Mouse (Mus musculus) thymus, postnatal 4 days (tissue): Measurements from ENCODE around the gene Sox6.
A peak's percentile ranks its signal among the peaks of the same experiment; 100 is the strongest.

Source experiments
- DNase-seq: peaks from one replicate; pipeline ENCODE4 v3.0.0; 2021

The Sox6 gene

DNA sequence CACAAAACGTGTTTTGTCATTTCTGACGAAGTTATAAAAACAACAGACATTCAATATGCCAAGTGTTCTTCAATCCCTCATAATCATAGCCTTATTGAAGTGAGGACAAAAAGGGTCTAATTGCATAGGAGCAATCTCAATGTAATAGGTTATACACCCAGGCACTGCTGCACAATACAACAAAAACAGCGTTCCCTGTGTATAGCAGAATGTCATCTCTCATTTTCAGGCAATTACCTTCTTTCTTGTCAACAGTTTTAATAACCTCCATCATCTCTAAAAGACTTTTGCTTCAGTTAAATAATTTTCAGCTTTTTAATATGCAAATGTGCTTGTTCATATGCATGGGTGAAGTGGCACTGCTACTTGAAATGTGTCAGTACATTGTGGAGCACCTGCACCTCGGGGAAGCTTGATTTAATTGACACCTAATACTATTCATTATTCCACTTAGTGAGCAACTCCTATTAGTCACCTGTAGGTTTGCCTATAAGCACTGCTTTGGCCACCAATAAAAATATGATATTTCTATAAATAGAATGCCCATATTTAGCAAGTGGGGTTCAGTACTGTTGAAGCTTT is 292.8 kb downstream of the Sox6 start:
- no peak for DNase-seq

- DNase-seq, result peak; percentile 53
These were observed 304.5 kb downstream of the Sox6 start for GRCm38 (mm10) chr7:115734137-115734536.

GRCm38 (mm10) chr7:115732824-115733223 is 305.8 kb downstream of the Sox6 start:
- no peak for DNase-seq

DNA sequence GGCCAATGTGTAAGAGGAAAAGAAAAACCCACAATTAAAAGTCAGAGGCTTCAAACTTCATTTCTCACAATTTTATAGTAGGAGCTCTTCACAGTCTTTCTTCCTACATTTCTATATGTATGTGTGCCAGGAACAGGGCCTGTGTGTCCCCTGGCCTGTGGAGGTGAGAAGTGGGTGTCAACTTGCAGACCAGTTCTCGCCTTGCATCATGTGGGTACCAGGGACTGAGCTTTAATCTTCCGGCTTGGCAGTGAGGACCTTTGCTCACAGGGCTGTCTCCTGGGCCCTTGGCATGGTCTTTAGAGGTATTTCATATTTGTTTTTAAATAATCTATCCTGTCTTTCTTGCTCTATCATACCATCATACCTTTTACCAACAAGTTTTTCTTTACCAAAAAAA is 311.8 kb downstream of the Sox6 start:
- DNase-seq, result no peak

DNA sequence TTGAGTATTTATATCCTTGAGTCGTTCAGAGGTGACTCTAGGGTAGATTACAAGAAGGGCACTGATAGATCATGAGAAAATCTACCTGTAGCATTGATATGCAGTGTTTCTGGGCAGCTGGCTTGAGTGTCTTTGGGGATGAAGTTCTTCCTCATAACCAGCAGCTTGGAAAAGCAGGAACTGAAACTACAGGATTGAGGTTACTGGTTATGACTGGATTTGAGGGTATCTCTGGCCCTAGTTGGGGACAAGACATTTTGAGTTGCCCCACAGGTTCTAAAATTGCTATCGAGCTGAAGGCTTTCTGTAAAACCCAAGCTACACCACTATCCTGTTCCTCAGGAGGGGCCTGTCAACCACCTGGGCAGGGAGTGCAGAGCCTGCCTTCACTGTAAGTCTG is 314.2 kb downstream of the Sox6 start:
- no peak for DNase-seq

DNA sequence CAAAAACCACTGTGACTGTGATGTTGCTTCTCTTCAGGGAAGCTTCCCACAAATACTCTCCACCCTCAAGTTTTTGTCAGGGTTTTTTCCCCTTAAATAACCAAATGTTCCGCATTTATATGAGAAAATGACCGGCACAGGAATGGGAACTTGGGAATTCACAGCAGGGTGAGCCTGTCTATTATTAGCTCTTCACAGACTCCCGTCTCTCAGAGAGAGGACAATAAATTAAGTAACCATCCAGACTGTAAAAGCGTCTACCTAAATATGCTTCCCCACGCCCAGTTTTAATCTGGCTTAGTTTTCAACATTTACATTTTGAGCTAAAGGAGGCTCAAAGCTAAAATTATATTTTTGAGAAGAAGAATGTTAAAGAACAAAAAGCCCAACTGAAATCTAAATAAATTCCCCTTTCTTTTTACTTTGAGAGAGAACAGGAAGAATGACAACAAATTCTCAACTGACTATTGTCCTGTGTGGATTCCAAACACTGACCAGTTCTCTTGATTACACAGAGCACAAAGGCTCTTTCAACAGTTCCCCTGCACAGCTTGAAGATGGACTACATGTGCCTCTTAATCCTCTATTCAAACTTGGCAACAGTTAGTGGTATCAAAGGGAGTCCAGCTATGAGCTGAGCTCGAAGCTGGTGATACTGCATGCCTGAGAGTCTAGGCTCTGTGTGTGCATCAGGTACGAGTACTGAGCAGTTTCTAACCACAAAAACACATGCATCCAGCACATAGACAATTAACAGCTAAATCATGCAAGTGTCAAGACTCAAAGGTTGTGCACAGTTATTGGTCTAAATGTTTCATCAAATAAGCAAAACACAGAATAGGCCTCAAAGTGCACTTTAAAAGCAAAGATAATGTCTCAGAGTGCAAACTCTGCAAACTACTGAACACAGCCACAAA is 316.7 kb downstream of the Sox6 start:
- DNase-seq, result no peak

GRCm38 (mm10) chr7:115719791-115720190 is 318.8 kb downstream of the Sox6 start:
- DNase-seq, result no peak

DNA sequence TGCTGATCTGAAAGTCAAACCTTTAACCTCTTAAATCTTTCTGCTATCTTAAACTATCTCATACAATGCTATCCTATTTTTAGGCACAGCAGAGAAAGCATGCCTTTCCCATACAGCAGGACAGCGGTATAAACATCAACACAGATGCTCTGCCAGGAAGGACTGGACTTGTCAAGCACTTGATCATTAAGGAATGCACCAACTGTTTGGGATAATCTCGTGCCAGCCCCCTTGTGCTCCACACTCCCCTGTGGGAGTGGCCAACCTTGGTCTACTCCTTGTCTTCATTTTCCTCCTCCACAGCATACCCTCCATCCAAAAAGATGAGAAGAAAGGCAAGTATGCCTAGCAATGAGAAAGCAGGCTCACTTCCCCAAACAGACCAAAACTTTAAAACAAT is 332.5 kb downstream of the Sox6 start:
- no peak for DNase-seq

DNA sequence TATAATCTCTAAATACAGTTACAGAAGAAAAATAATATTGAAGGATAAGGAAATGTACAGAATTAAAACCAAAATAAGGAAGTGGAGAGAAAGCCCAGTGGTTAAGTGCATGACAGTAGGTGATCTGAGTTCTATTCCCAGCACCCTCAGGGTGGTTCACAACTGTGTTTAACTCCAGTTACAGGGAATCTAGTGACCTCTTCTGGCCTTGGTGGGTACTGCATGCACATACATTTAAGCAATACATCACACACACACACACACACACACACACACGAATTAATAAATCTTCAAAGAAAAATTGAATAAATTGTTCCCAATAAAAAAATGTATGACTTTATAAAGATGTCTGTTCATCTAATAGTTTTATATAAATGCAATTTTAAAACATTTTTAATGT is 340.5 kb downstream of the Sox6 start:
- peak; percentile 25 for DNase-seq

GRCm38 (mm10) chr7:115693206-115693605 is 345.4 kb downstream of the Sox6 start:
- peak; percentile 24 for DNase-seq

DNA sequence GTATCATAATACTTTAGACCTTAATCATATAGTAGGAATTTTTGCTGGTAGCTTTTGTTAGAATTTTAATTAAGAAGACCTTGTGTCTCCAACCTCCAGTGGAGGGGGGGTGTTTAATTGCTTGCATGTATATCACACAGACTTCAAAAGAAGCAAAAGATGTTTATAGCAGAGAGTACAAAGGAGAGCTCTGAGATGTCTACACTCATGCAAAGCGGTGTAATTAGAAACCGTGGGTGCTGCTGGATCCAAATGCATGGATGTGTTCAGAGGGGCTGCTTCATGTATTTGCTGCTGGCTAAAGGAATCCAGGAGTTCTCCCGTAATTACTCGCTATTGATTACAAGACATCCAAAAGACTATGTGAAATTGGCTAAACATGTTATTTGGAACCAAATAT is 347.5 kb downstream of the Sox6 start:
- no peak for DNase-seq

DNA sequence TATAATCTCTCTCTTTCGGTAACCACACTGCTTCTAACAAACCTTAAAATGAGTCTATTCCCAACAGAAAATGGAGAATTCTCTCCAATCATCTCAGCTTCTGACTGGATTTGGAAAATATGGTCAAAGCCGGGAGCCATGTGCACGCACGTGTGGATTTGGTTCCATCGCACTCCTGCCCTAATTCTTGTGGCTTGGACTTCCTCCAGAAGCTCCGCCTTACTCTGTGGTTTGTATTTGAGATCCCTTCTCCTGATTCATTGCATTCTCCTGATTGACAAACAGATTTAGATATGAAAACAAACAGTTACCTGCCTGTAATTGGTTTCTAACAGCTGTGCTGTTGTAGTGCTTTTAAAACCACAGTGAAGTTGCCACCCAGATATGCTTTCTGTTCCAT is 351.9 kb downstream of the Sox6 start:
- DNase-seq, result no peak

DNA sequence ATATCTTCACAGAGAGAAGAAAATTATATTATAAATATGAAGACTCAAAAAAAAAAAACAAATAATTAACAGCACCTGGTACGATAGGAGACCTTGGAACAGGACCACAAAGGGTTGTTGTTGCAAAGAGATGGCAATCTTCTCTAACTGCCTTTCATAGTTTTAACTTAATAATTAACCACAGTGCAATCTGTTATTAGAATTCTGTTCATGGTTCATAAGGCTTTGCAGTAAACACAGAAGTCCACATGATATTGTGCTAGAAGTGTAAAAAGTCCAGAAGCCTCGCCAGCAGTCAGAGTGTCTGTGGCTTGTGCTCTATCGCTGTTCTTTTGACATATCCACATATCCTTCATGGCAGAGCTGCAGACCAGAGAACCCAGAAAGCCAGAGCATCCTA is 354.5 kb downstream of the Sox6 start:
- no peak for DNase-seq

DNA sequence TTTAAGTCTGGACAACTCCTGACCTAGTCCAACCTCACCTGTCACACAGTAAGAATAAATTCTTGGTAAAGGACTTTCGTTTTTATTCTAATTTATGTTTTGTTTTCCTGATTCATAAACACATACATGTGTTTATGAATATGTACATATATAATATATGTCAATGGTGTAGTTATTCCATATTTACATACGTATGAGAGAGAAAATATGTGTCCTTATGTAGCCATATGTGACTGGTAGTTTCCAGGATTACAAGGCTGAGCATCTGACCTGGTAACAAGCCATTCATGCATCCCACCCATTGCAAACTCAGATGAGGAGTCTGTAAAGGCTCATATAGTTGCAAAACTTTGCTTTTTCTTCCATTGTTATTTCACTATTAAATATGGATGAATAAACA is 366.8 kb downstream of the Sox6 start:
- DNase-seq, result no peak

DNA sequence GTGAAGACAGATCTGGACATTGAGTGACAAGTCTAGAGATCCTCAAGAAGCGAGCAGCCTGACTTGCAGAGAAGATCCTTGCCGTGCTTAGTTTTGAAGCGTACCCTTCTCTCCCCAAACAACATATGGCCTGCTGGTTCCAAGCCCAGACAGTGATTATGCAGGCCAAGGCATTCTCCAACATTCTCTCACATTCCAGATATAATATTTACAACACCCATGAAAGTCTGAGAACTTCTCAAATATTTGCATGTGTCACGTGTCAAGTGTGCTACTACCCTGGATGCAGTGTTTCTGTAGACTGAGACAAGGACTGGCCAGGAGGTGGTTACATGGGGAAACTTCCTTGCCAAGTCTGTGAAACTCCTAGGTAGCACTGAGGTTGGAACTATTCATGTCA is 367.3 kb downstream of the Sox6 start:
- DNase-seq, result no peak

- no peak for DNase-seq
These were observed 369.2 kb downstream of the Sox6 start for GRCm38 (mm10) chr7:115669207-115670004.

- no peak for DNase-seq
These were observed 371.8 kb downstream of the Sox6 start for GRCm38 (mm10) chr7:115666686-115667382.

DNA sequence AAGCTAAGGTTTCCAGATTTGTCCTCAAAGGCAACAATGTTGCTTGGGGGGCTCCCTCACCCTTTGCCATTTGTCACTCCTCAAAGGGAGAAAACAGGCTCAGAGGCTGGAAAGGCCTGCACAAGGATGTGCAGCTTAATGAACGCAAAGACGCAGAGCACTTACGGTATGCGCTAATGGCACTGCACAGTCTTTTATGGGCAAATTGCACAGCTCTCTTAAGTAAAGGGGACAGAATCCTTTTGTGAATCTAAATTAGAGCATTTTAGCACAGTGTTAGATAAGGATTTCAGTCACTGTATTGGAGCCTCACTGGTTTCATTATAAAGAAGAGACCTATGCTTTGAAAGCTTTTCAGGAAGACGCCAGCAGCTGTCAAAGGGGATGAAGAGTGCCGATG is 375.2 kb downstream of the Sox6 start:
- no peak for DNase-seq

- DNase-seq, result no peak
These were observed 376.5 kb downstream of the Sox6 start for GRCm38 (mm10) chr7:115662121-115662520.

GRCm38 (mm10) chr7:115646696-115647095 is 391.9 kb downstream of the Sox6 start:
- DNase-seq, result no peak

DNA sequence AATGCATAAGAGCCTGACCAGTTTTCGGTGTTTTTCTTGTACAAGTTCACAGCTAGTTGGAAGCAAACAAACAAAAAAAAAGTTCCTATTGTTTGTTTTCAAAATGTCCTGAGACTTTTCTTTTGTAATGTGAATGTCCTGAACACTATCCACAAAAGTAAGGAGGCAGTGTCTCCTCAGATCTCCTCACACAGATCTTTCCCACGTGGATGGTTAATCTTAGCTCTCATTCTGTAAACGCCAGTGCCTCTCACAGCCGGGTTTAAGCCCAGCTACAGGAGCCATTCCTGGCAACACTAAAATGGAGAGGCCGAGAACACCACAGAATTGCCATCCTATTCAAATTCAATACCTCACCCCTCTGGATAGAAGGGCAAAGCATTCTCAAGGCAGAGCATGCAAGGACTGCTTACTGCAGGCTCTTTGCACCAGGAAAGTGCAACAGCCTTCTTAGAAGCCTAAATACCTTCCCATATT is 392.6 kb downstream of the Sox6 start:
- no peak for DNase-seq

GRCm38 (mm10) chr7:115645272-115645970 is 393.2 kb downstream of the Sox6 start:
- DNase-seq, result no peak
